Mouse (Mus musculus) layer of hippocampus, adult 11-12 months (tissue): Measurements from ENCODE around the gene Gm10719.
"Not testable (repeated sequence)": the region's sequence is repeated elsewhere in the genome, so short reads cannot be mapped to it uniquely, and the experiment has no call there.

ENCODE experiments used
- DNase-seq: peaks from one replicate; pipeline ENCODE4 v3.0.0; 2022; ENCODE audit warnings: low spot score

Gene Gm10719

GRCm38 (mm10) chr9:3017108-3017507, at the start of gene Gm10719:
TSS of gene Gm10719 (plus strand) at chr9:3017408.
- DNase-seq = not testable (repeated sequence)

- DNase-seq = peak; percentile 15
Observed at GRCm38 (mm10) chr9:3000445-3000972, 16.7 kb upstream of the Gm10719 start, which contains the start of gene Gm10722. TSS of gene Gm10722 (plus strand) at chr9:3000922.

- peak; percentile 16 for DNase-seq
Observed at GRCm38 (mm10) chr9:3001006-3001405, 16.2 kb upstream of the Gm10719 start.

GRCm38 (mm10) chr9:3001948-3002659, 15.1 kb upstream of the Gm10719 start:
- peak; percentile 100 for DNase-seq

- DNase-seq = not testable (repeated sequence)
Observed at GRCm38 (mm10) chr9:3002794-3003396, 14.3 kb upstream of the Gm10719 start, which contains the start of gene Gm11168. TSS of gene Gm11168 (plus strand) at chr9:3003346.

GRCm38 (mm10) chr9:3006179-3006578, 11.0 kb upstream of the Gm10719 start:
- not testable (repeated sequence) for DNase-seq

GRCm38 (mm10) chr9:3006636-3007035, 10.6 kb upstream of the Gm10719 start:
- DNase-seq = peak; percentile 99

GRCm38 (mm10) chr9:3007272-3007671, 9.9 kb upstream of the Gm10719 start:
- not testable (repeated sequence) for DNase-seq

- not testable (repeated sequence) for DNase-seq
Observed at GRCm38 (mm10) chr9:3009331-3009730, 7.9 kb upstream of the Gm10719 start.

GRCm38 (mm10) chr9:3012054-3012621, 5.1 kb upstream of the Gm10719 start:
- DNase-seq = not testable (repeated sequence)

- DNase-seq = not testable (repeated sequence)
Observed at GRCm38 (mm10) chr9:3012733-3013279, 4.4 kb upstream of the Gm10719 start, which contains the start of gene Gm10721. TSS of gene Gm10721 (plus strand) at chr9:3013140.

GRCm38 (mm10) chr9:3015354-3015753, 1.9 kb upstream of the Gm10719 start, which contains the start of gene Gm10720:
TSS of gene Gm10720 (plus strand) at chr9:3015654.
- DNase-seq = not testable (repeated sequence)

GRCm38 (mm10) chr9:3015896-3016295, 1.3 kb upstream of the Gm10719 start:
- DNase-seq = not testable (repeated sequence)

- DNase-seq = peak; percentile 55
Observed at GRCm38 (mm10) chr9:3018944-3019343, 1.7 kb downstream of the Gm10719 start.

GRCm38 (mm10) chr9:3019835-3020727, 2.9 kb downstream of the Gm10719 start:
- DNase-seq = peak; percentile 64

- peak; percentile 84 for DNase-seq
Observed at GRCm38 (mm10) chr9:3022316-3023008, 5.3 kb downstream of the Gm10719 start.

GRCm38 (mm10) chr9:3023312-3023984, 6.2 kb downstream of the Gm10719 start, which contains the start of gene Gm10718:
TSS of gene Gm10718 (plus strand) at chr9:3023547.
- peak; percentile 56 for DNase-seq

- peak; percentile 99 for DNase-seq
Observed at GRCm38 (mm10) chr9:3023985-3024648, 6.9 kb downstream of the Gm10719 start.

- DNase-seq = peak; percentile 55
Observed at GRCm38 (mm10) chr9:3024912-3025467, 7.8 kb downstream of the Gm10719 start, which contains the start of gene Gm10717. TSS of gene Gm10717 (plus strand) at chr9:3025417.
